Mouse (Mus musculus) MEL (cell line): ENCODE data around the gene Tmem267. TPM values are rescaled to one million over a fixed set of nuclear protein-coding genes. Genes with fewer than 3 reads are reported as not detected.

ENCODE experiments used
- DNase-seq: peaks from one replicate; pipeline ENCODE4 v3.0.0; 2011; ENCODE audit warnings: low read depth, low spot score
- H3K27ac ChIP-seq: 2 replicates; pipeline ENCODE4 v1.5.1; 2012; ENCODE audit warnings: low read depth, mild to moderate bottlenecking, control low read depth, low read length, moderate library complexity; ENCODE audit not compliant: control insufficient read depth
- H3K27me3 ChIP-seq, 2 experiments: fragments of 150-350 bp in 1 of 2; sonication (generic) in 1 of 2; 2 replicates each; pipeline ENCODE4 v1.6.1; 2012; ENCODE audit warnings: low read length in 2 of 2, mild to moderate bottlenecking in 2 of 2, improper control_type of control experiment in 1 of 2, moderate library complexity in 1 of 2; ENCODE audit not compliant: insufficient read depth in 2 of 2, control insufficient read depth in 1 of 2
- H3K36me3 ChIP-seq, 2 experiments: 2 replicates each; pipeline ENCODE4 v1.6.1; 2012 to 2014; ENCODE audit warnings: low read length in 2 of 2, improper control_type of control experiment in 1 of 2, inconsistent platforms in 1 of 2, mild to moderate bottlenecking in 1 of 2; ENCODE audit not compliant: insufficient read depth in 2 of 2, control insufficient read depth in 1 of 2
- H3K4me1 ChIP-seq, 2 experiments: fragments of 150-350 bp in 1 of 2; sonication (generic) in 1 of 2; 2 replicates each; pipeline ENCODE4 v1.6.1; 2012; ENCODE audit warnings: low read length in 2 of 2, improper control_type of control experiment in 1 of 2, mild to moderate bottlenecking in 1 of 2; ENCODE audit not compliant: insufficient read depth in 2 of 2, control insufficient read depth in 1 of 2
- H3K4me3 ChIP-seq, 2 experiments: fragments of 150-350 bp in 1 of 2; sonication (generic) in 1 of 2; 2 replicates each; pipeline ENCODE4 v1.5.1; 2012; ENCODE audit warnings: low read depth in 2 of 2, low read length in 2 of 2, mild to moderate bottlenecking in 2 of 2, moderate library complexity in 2 of 2, control low read depth in 1 of 2, improper control_type of control experiment in 1 of 2; ENCODE audit not compliant: control insufficient read depth in 1 of 2, insufficient read depth in 1 of 2
- H3K79me2 ChIP-seq: 2 replicates; pipeline ENCODE4 v1.6.1; 2012; ENCODE audit warnings: mild to moderate bottlenecking, low read length, moderate library complexity; ENCODE audit not compliant: control insufficient read depth, poor library complexity, insufficient read depth
- H3K9ac ChIP-seq: 2 replicates; pipeline ENCODE4 v1.6.1; 2012; ENCODE audit warnings: low read depth, mild to moderate bottlenecking, control low read depth, low read length, moderate library complexity; ENCODE audit not compliant: control insufficient read depth, poor library complexity, severe bottlenecking
- H3K9me3 ChIP-seq: fragments of 150-350 bp; sonication (generic); replicated peaks from 2 replicates; pipeline ENCODE4 v1.6.1; 2012; ENCODE audit warnings: mild to moderate bottlenecking, low read length, improper control_type of control experiment, moderate library complexity; ENCODE audit not compliant: insufficient read depth
- BHLHE40 ChIP-seq: IDR thresholded peaks from 2 replicates; pipeline ENCODE4 v1.6.1; 2012; ENCODE audit warnings: low read depth, mild to moderate bottlenecking, inconsistent platforms, low read length, improper control_type of control experiment, borderline replicate concordance
- CHD1 ChIP-seq: IDR thresholded peaks from 2 replicates; pipeline ENCODE4 v1.6.1; 2012; ENCODE audit warnings: low read depth, mild to moderate bottlenecking, inconsistent platforms, low read length, improper control_type of control experiment
- CHD2 ChIP-seq: IDR thresholded peaks from 2 replicates; pipeline ENCODE4 v1.6.1; 2011; ENCODE audit warnings: low read length, improper control_type of control experiment
- GATA1 ChIP-seq: IDR thresholded peaks from 2 replicates; pipeline ENCODE4 v1.6.1; 2011; ENCODE audit warnings: low read depth, low read length, improper control_type of control experiment
- MAX ChIP-seq: IDR thresholded peaks from 2 replicates; pipeline ENCODE4 v1.6.1; 2011; ENCODE audit warnings: low read length, improper control_type of control experiment
- MEF2A ChIP-seq: IDR thresholded peaks from 2 replicates; pipeline ENCODE4 v1.6.1; 2014; ENCODE audit warnings: low read depth, mild to moderate bottlenecking, inconsistent platforms, low read length, improper control_type of control experiment; ENCODE audit not compliant: poor library complexity, insufficient replicate concordance, severe bottlenecking; ENCODE audit errors: extremely low read depth
- NRF1 ChIP-seq: IDR thresholded peaks from 2 replicates; pipeline ENCODE4 v1.6.1; 2014; ENCODE audit warnings: low read depth, mild to moderate bottlenecking, inconsistent platforms, low read length, improper control_type of control experiment, moderate library complexity; ENCODE audit not compliant: poor library complexity, insufficient read depth, severe bottlenecking
- POLR2AphosphoS2 ChIP-seq: IDR thresholded peaks from 2 replicates; pipeline ENCODE4 v1.6.1; 2011; ENCODE audit warnings: low read length, improper control_type of control experiment
- POLR2AphosphoS5 ChIP-seq: IDR thresholded peaks from 2 replicates; pipeline ENCODE4 v1.6.1; 2012; ENCODE audit warnings: low read depth, borderline replicate concordance, mild to moderate bottlenecking, inconsistent platforms, low read length, moderate library complexity, mixed read lengths
- RAD21 ChIP-seq: IDR thresholded peaks from 2 replicates; pipeline ENCODE4 v1.6.1; 2011; ENCODE audit warnings: mild to moderate bottlenecking, low read depth, low read length, improper control_type of control experiment
- SMC3 ChIP-seq: IDR thresholded peaks from 2 replicates; pipeline ENCODE4 v1.6.1; 2011; ENCODE audit warnings: low read depth, low read length, improper control_type of control experiment
- TAL1 ChIP-seq: IDR thresholded peaks from 2 replicates; pipeline ENCODE4 v1.6.1; 2012; ENCODE audit warnings: mild to moderate bottlenecking, inconsistent platforms, low read length, moderate library complexity, mixed read lengths
- TCF12 ChIP-seq: IDR thresholded peaks from 2 replicates; pipeline ENCODE4 v1.6.1; 2014; ENCODE audit warnings: low read depth, mild to moderate bottlenecking, inconsistent platforms, low read length, improper control_type of control experiment, moderate library complexity
- USF1 ChIP-seq: IDR thresholded peaks from 2 replicates; pipeline ENCODE4 v1.6.1; 2014; ENCODE audit warnings: low read depth, mild to moderate bottlenecking, inconsistent platforms, low read length, improper control_type of control experiment, moderate library complexity
- ZMIZ1 ChIP-seq: IDR thresholded peaks from 2 replicates; pipeline ENCODE4 v1.6.1; 2012; ENCODE audit warnings: low read depth, mild to moderate bottlenecking, inconsistent platforms, low read length, improper control_type of control experiment, moderate library complexity
- ZNF384 ChIP-seq: IDR thresholded peaks from 2 replicates; pipeline ENCODE4 v1.6.1; 2012; ENCODE audit warnings: low read depth, mild to moderate bottlenecking, inconsistent platforms, low read length, improper control_type of control experiment
- polyA plus RNA-seq, 2 experiments: library from polyadenylated mRNA; stranded (reverse) in 1 of 2; unstranded in 1 of 2; fragments of >175 nt in 1 of 2; fragments of >200 nt in 1 of 2; gene quantifications; 2 replicates each; pipeline versions ENCODE4 v1.2.1 to v1.2.4; 2012; ENCODE audit warnings: low replicate concordance in 2 of 2, low read depth in 1 of 2; ENCODE audit not compliant: insufficient read length in 2 of 2, insufficient read depth in 1 of 2, missing spikeins in 1 of 2
- total RNA-seq: library from RNA; depleted of rRNA; stranded (reverse); fragments of 300-350 nt; gene quantifications from 2 replicates; pipeline ENCODE4 v1.2.3, GENCODE M21; 2012

Gene Tmem267
- total and polyA plus RNA-seq, 3 experiments = 3.9 to 8.3 TPM; not detected in 1

DNA sequence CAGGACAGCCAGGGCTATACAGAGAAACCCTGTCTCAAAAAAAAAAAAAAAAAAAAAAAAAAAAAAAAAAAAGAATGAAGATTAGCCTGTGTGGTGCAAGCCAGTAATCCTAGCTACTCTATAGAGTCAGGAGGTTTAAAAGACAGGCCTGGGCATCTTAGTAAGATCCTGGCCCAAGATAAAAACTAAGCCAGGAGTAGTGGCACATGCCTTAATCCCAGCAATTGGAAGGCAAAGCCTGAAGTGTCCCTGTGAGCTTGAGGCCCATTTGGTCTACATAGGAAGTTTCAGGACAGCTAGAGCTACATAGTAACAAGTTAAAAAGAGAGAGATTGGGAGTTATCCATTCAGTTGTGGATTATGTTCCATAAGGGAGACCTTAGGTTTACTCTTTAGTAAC, 32.8 kb upstream of the Tmem267 start:
- TF ChIP-seq POLR2AphosphoS5 (no peak), CHD1 (no peak), TCF12 (no peak), NRF1 (no peak), RAD21 (no peak), GATA1 (no peak), CHD2 (no peak), ZNF384 (no peak), BHLHE40 (no peak), POLR2AphosphoS2 (no peak), USF1 (no peak), SMC3 (no peak), TAL1 (no peak), ZMIZ1 (no peak), MEF2A (no peak)

DNA sequence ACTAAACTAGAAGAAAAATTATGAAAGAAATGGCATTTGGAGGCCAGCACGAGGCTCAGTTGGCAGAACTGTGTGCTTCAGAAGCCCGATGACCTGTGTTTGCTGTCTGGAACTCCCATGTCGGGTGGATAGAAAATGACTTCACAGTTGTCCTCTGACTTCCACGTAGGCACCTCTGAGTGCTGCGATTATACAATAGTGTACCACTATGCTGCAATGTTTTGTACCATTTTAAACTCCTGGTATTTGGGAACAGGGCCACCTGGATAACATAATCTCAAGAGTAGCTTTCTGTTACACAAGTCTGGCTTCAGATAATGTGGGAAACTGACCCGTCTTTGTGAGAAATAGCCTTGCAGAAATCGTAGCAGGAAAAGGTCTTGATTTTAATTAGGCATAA, 31.5 kb upstream of the Tmem267 start:
- H3K9me3 ChIP-seq = no peaks in the 10 kb centered on the region
- no peaks in the 10 kb centered on the region for H3K79me2 ChIP-seq
- no peak overlapping the region for H3K4me3 ChIP-seq
- no peak for DNase-seq
- no peaks in the 10 kb centered on the region for H3K4me1 ChIP-seq
- no peak for TF ChIP-seq MAX
- H3K9ac ChIP-seq = no peak overlapping the region
- H3K36me3 ChIP-seq = peaks cover 0 to 12% of the 10 kb centered on the region in 2 experiments; a peak in 2 of 4 replicates
- H3K27me3 ChIP-seq = no peaks in the 10 kb centered on the region
- no peak overlapping the region for H3K27ac ChIP-seq

More for the DNA sequence above, 32.8 kb upstream of the Tmem267 start:
- H3K36me3 ChIP-seq = peaks cover 0 to 23% of the 10 kb centered on the region in 2 experiments; a peak in 2 of 4 replicates
- H3K4me3 ChIP-seq = no peak overlapping the region
- no peak overlapping the region for H3K27ac ChIP-seq
- H3K9ac ChIP-seq = no peak overlapping the region
- no peak for DNase-seq
- no peaks in the 10 kb centered on the region for H3K4me1 ChIP-seq
- no peaks in the 10 kb centered on the region for H3K9me3 ChIP-seq
- H3K79me2 ChIP-seq = no peaks in the 10 kb centered on the region
- no peaks in the 10 kb centered on the region for H3K27me3 ChIP-seq
